Mouse (Mus musculus) adrenal gland, postnatal 25 days (tissue): ENCODE measurements at regions not wholly inside any gene's neighbourhood (a gene's known extent, or its start where the extent isn't known, plus 50 kb on each side); places are given as distances from the start of the nearest gene placed in this dataset.
"Not testable (repeated sequence)": the region's sequence is repeated elsewhere in the genome, so short reads cannot be mapped to it uniquely, and the experiment has no call there.

Experiments used
- DNase-seq: peaks from one replicate; pipeline ENCODE4 v3.0.0; 2021; ENCODE audit warnings: mixed read lengths

- DNase-seq: no peak
Observed at GRCm38 (mm10) chr15:59733031-59733810, 283.2 kb downstream of the 4933412E24Rik start.

GRCm38 (mm10) chr15:59731129-59731528 is 285.3 kb downstream of the 4933412E24Rik start:
- DNase-seq: no peak

- no peak for DNase-seq
Observed at GRCm38 (mm10) chr15:59728817-59729560, 287.4 kb downstream of the 4933412E24Rik start.

GRCm38 (mm10) chr15:59728131-59728601 is 288.2 kb downstream of the 4933412E24Rik start:
- peak; percentile 64 for DNase-seq

GRCm38 (mm10) chr15:59725881-59726280 is 290.5 kb downstream of the 4933412E24Rik start:
- no peak for DNase-seq

- DNase-seq: no peak
Observed at GRCm38 (mm10) chr15:59722661-59723413, 293.6 kb downstream of the 4933412E24Rik start.

- DNase-seq: no peak
Observed at GRCm38 (mm10) chr15:59721420-59721819, 295.0 kb downstream of the 4933412E24Rik start.

- no peak for DNase-seq
Observed at GRCm38 (mm10) chr15:59721018-59721417, 295.4 kb downstream of the 4933412E24Rik start.

- no peak for DNase-seq
Observed at GRCm38 (mm10) chr15:59720149-59720548, 296.3 kb downstream of the 4933412E24Rik start.

- DNase-seq: not testable (repeated sequence)
Observed at GRCm38 (mm10) chr15:59719383-59720128, 296.9 kb downstream of the 4933412E24Rik start.

- no peak for DNase-seq
Observed at GRCm38 (mm10) chr15:59716872-59717271, 299.5 kb downstream of the 4933412E24Rik start.

GRCm38 (mm10) chr15:59715951-59716350 is 300.5 kb downstream of the 4933412E24Rik start:
- no peak for DNase-seq

GRCm38 (mm10) chr15:59713965-59714739 is 302.3 kb downstream of the 4933412E24Rik start:
- no peak for DNase-seq

GRCm38 (mm10) chr15:59712077-59712752 is 304.2 kb downstream of the 4933412E24Rik start:
- DNase-seq: no peak

- no peak for DNase-seq
Observed at GRCm38 (mm10) chr15:59709925-59710324, 306.5 kb downstream of the 4933412E24Rik start.

- peak; percentile 38 for DNase-seq
Observed at GRCm38 (mm10) chr15:59708402-59708801, 308.0 kb downstream of the 4933412E24Rik start.

- no peak for DNase-seq
Observed at GRCm38 (mm10) chr15:59707081-59707480, 309.3 kb downstream of the 4933412E24Rik start.
